8 mouse cellular contexts compared by ENCODE assay signal in genomic region chr17:64601091-64601750, GRCm38 (mm10). TPM values are rescaled to one million over a fixed set of nuclear protein-coding genes. Genes with fewer than 3 reads are reported as not detected.
DNase-seq lines count a peak whose midpoint lies in the region; ATAC-seq lines count a peak whose summit lies in the region.

No protein-coding gene starts in this region.

- no peaks in the 10 kb centered on the region for H3K27me3 ChIP-seq in hindbrain, embryonic 16.5 days (replicated peaks; ENCODE audit: control insufficient read depth, insufficient read depth, low read length)
- H3K27me3 ChIP-seq in stomach, embryonic 15.5 days (replicated peaks) = no peaks in the 10 kb centered on the region

- H3K9ac ChIP-seq in hindbrain, embryonic 16.5 days (ENCODE audit: low read depth, low read length) = peak overlapping the region; percentile 87
- peak overlapping the region; percentile 95 for H3K9ac ChIP-seq in stomach, embryonic 15.5 days

- peaks cover 9% of the 10 kb centered on the region for H3K4me1 ChIP-seq in hindbrain, embryonic 16.5 days (ENCODE audit: control insufficient read depth, insufficient read depth, low read depth, low read length)
- H3K4me1 ChIP-seq in stomach, embryonic 15.5 days = peaks cover 16% of the 10 kb centered on the region; the same call in 1 of the 2 replicates

- WGBS in hindbrain, embryonic 16.5 days = under 1% methylated on average over 49 of the region's 73 CpGs
- WGBS in stomach, embryonic 15.5 days = under 1% methylated on average over 73 of the region's 73 CpGs

- peak overlapping the region; percentile 83 for H3K27ac ChIP-seq in hindbrain, embryonic 16.5 days (ENCODE audit: low read depth, low read length)
- H3K27ac ChIP-seq in stomach, embryonic 15.5 days = peak overlapping the region; percentile 96

- no peaks in the 10 kb centered on the region for H3K9me3 ChIP-seq in hindbrain, embryonic 16.5 days (ENCODE audit: control insufficient read depth, low read length)
- no peaks in the 10 kb centered on the region for H3K9me3 ChIP-seq in stomach, embryonic 15.5 days

- H3K36me3 ChIP-seq in hindbrain, embryonic 16.5 days (ENCODE audit: control insufficient read depth, insufficient read depth, low read length) = no peaks in the 10 kb centered on the region
- no peaks in the 10 kb centered on the region for H3K36me3 ChIP-seq in stomach, embryonic 15.5 days

- peak; percentile 44 for DNase-seq in right cerebral cortex, adult 18-20 months
- no peak for DNase-seq in right cerebral cortex, postnatal 36 days (ENCODE audit: low spot score in 2 of 2)
- DNase-seq in cerebellum, postnatal 25 days = peak; percentile 76 to 77
- peak; percentile 51 to 52 for DNase-seq in gastrocnemius, adult 8-10 months (ENCODE audit: low spot score in 2 of 2)
- peak; percentile 54 for DNase-seq in liver

- peak; percentile 3 for ATAC-seq in hindbrain, embryonic 16.5 days
- peak; percentile 19; the same call in 1 of the 2 replicates for ATAC-seq in monocyte, adult 5-6 weeks (replicated peaks; ENCODE audit: insufficient number of reproducible peaks, low FRiP score, low TSS enrichment, poor library complexity, severe bottlenecking)
- ATAC-seq in stomach, embryonic 15.5 days (ENCODE audit: insufficient read depth, low FRiP score, low read depth) = no peak; the same call in 1 of the 2 replicates

- peak overlapping the region; percentile 83 for H3K4me2 ChIP-seq in hindbrain, embryonic 16.5 days (ENCODE audit: low read length)
- H3K4me2 ChIP-seq in stomach, embryonic 15.5 days = peak overlapping the region; percentile 90

- H3K4me3 ChIP-seq in hindbrain, embryonic 16.5 days (ENCODE audit: low read length) = peak overlapping the region; percentile 90
- peak overlapping the region; percentile 97 for H3K4me3 ChIP-seq in stomach, embryonic 15.5 days (replicated peaks)

RNA-seq across cellular contexts. Expression of gene Man2a1, which starts 0.7 kb away (rescaled TPM):
- 1 to 10 TPM; 4.5 to 6.1 (median 5.2) TPM for total RNA-seq in gastrocnemius, adult 8-10 months (2022)
- 4.1 and 5.3 TPM in 2 replicates for polyA plus RNA-seq in hindbrain, embryonic 16.5 days (2015; fragmentation: Nextera tagmentation; extraction: Ambion mirVana)
- 42.0 to 56.6 TPM (median 56.4 TPM) in 3 replicates for total RNA-seq in monocyte, adult 5-6 weeks (2017)
- polyA plus RNA-seq in stomach, embryonic 15.5 days (2015; fragmentation: Nextera tagmentation; extraction: Ambion mirVana) = 14.3 and 15.5 TPM in 2 replicates

Comparison
In these comparisons a context has a peak if more than half of its experiments do, and no peak if none do; other contexts are left out.
1. DNase-seq: peak in right cerebral cortex, adult 18-20 months (single experiment), cerebellum, postnatal 25 days (2 of 2), gastrocnemius, adult 8-10 months (2 of 2) and liver (single experiment); none in right cerebral cortex, postnatal 36 days (0 of 2).